Mouse (Mus musculus): ENCODE data around the gene Mycbp2.

GRCm38 (mm10) chr14:103086671-103087324 is 259.8 kb downstream of the Mycbp2 start:
- TF ChIP-seq CHD2 (IDR thresholded peaks at IDR 0.05; ENCODE audit: low read depth, low read length) = no peak
- TF ChIP-seq MAFK (IDR thresholded peaks at IDR 0.05; ENCODE audit: insufficient read depth, low read depth, low read length) = no peak
- TF ChIP-seq HCFC1 (IDR thresholded peaks at IDR 0.05; ENCODE audit: borderline replicate concordance, insufficient read depth, low read length) = no peak
- TF ChIP-seq ZNF384 (IDR thresholded peaks at IDR 0.05; ENCODE audit: low read depth, low read length) = no peak
- no peak for TF ChIP-seq ZC3H11A (IDR thresholded peaks at IDR 0.05; ENCODE audit: borderline replicate concordance, low read depth, low read length)
